Mouse (Mus musculus): ENCODE measurements at regions not wholly inside any gene's neighbourhood (a gene's known extent, or its start where the extent isn't known, plus 50 kb on each side); places are given as distances from the start of the nearest gene placed in this dataset.

GRCm38 (mm10) chr1:80025863-80026616 is 165.1 kb upstream of the Serpine2 start:
- no peak overlapping the region for H3K4me2 ChIP-seq (replicated peaks)
- H3K27ac ChIP-seq, result no peak overlapping the region
- no peaks in the 10 kb centered on the region for H3K27me3 ChIP-seq (replicated peaks)
- H3K36me3 ChIP-seq, result no peaks in the 10 kb centered on the region
- 92% methylated on average over 4 of the region's 4 CpGs for WGBS
- no peaks in the 10 kb centered on the region for H3K4me1 ChIP-seq
- H3K9me3 ChIP-seq, result no peaks in the 10 kb centered on the region
- H3K4me3 ChIP-seq, result no peak overlapping the region
- ATAC-seq (ENCODE audit: low FRiP score, low read depth), result no peak
- no peak overlapping the region for H3K9ac ChIP-seq

DNA sequence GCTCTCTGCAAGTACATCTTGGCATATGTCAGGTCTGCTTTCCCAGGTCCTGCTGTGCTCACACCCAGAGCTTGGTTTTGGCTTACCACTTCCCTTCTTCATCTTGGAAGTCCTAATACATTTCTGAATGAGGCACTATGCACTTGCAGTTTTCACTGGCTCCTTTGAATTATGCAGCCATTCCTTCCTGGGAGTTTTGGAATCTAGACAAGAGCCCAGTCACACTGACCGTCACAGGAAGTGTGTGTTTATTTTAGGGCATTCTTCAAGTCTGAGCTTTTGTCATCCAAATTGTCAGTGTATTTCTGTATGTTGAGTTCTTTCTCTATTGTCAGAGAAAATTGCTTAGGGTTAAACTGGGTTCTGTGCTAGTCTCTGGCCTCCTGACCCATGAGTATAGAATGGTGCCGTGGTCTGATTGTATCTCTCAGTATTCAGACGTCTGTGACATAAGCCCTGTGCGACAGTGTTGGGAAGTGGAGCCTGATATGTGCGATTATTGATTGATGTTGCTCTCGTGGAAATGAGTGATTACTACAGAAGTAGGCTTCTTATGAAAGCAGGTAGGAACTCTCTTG is 162.6 kb upstream of the Serpine2 start:
- Histone ChIP-seq H3K27ac (no peak overlapping the region), H3K27me3 (replicated peaks) (no peaks in the 10 kb centered on the region), H3K36me3 (no peaks in the 10 kb centered on the region), H3K4me3 (no peak overlapping the region), H3K9me3 (no peaks in the 10 kb centered on the region), H3K4me2 (replicated peaks) (no peak overlapping the region), H3K4me1 (no peaks in the 10 kb centered on the region), H3K9ac (no peak overlapping the region)
- 75% methylated on average over 6 of the region's 6 CpGs for WGBS
- no peak for ATAC-seq (ENCODE audit: low FRiP score, low read depth)

- no peak overlapping the region for H3K4me2 ChIP-seq (replicated peaks)
Observed at GRCm38 (mm10) chr1:80021866-80022265, 160.9 kb upstream of the Serpine2 start.

DNA sequence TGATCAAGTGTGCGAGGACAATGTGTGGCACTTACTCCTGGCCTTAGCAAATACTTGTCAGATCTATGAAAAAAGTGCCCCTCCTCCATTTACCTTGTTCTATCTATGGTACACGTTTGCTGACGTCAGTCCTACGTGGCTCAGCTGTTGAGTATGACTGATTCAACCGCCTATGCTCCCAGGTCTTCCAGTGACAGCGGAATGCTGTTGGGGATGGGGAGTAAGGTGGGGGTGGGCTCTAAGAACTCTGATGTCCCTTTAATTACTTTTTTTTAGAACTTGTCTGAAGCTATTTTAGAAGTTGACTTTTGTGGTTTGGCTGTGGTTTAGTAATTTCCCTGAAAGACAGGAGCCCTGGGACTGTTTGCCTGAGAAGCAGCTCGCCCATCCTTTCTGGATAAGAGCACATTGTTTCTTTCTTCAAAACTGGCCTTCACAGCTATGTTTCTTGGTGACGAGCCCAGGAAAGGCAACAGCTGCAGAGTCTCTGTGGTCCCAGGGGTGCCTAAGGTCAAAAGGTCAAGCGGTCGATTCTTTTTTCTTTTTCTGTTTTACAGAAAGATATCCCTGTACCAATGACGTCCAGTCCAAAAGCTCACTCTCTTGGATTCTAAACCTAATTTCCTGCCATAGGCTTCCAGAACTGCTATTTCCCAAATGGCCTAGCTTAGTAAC is 157.5 kb upstream of the Serpine2 start:
- Histone ChIP-seq H3K9me3 (no peaks in the 10 kb centered on the region), H3K9ac (no peak overlapping the region), H3K4me2 (replicated peaks) (no peak overlapping the region), H3K27me3 (replicated peaks) (no peaks in the 10 kb centered on the region), H3K27ac (no peak overlapping the region), H3K36me3 (no peaks in the 10 kb centered on the region), H3K4me1 (no peaks in the 10 kb centered on the region), H3K4me3 (no peak overlapping the region)
- WGBS, result 75% methylated on average over 11 of the region's 11 CpGs
- no peak for ATAC-seq (ENCODE audit: low FRiP score, low read depth)

More at GRCm38 (mm10) chr1:80021866-80022265, 160.9 kb upstream of the Serpine2 start:
- H3K27ac ChIP-seq, result no peak overlapping the region
- no peak for ATAC-seq (ENCODE audit: low FRiP score, low read depth)
- no peaks in the 10 kb centered on the region for H3K27me3 ChIP-seq (replicated peaks)
- H3K36me3 ChIP-seq, result no peaks in the 10 kb centered on the region
- H3K4me1 ChIP-seq, result no peaks in the 10 kb centered on the region
- no peak overlapping the region for H3K9ac ChIP-seq
- no peaks in the 10 kb centered on the region for H3K9me3 ChIP-seq
- WGBS, result 66% methylated on average over 3 of the region's 3 CpGs
- H3K4me3 ChIP-seq, result no peak overlapping the region

- Histone ChIP-seq H3K27me3 (replicated peaks) (no peaks in the 10 kb centered on the region), H3K4me2 (replicated peaks) (no peak overlapping the region), H3K9me3 (no peaks in the 10 kb centered on the region), H3K9ac (no peak overlapping the region), H3K27ac (no peak overlapping the region), H3K36me3 (no peaks in the 10 kb centered on the region), H3K4me1 (no peaks in the 10 kb centered on the region), H3K4me3 (no peak overlapping the region)
- ATAC-seq (ENCODE audit: low FRiP score, low read depth), result no peak
- 84% methylated on average over 5 of the region's 5 CpGs for WGBS
Observed at GRCm38 (mm10) chr1:80015474-80015873, 154.5 kb upstream of the Serpine2 start.

GRCm38 (mm10) chr1:80014586-80014985 is 153.6 kb upstream of the Serpine2 start:
- ATAC-seq (ENCODE audit: low FRiP score, low read depth), result no peak
- no peaks in the 10 kb centered on the region for H3K9me3 ChIP-seq
- H3K4me3 ChIP-seq, result no peak overlapping the region
- WGBS, result 89% methylated on average over 2 of the region's 2 CpGs
- H3K27me3 ChIP-seq (replicated peaks), result no peaks in the 10 kb centered on the region
- no peak overlapping the region for H3K4me2 ChIP-seq (replicated peaks)
- H3K9ac ChIP-seq, result no peak overlapping the region
- no peak overlapping the region for H3K27ac ChIP-seq
- no peaks in the 10 kb centered on the region for H3K4me1 ChIP-seq
- no peaks in the 10 kb centered on the region for H3K36me3 ChIP-seq

- H3K9me3 ChIP-seq, result no peaks in the 10 kb centered on the region
- no peak overlapping the region for H3K9ac ChIP-seq
- H3K27ac ChIP-seq, result no peak overlapping the region
- H3K36me3 ChIP-seq, result no peaks in the 10 kb centered on the region
- H3K27me3 ChIP-seq (replicated peaks), result no peaks in the 10 kb centered on the region
- no peak for ATAC-seq (ENCODE audit: low FRiP score, low read depth)
- 57% methylated on average over 4 of the region's 4 CpGs for WGBS
- H3K4me2 ChIP-seq (replicated peaks), result no peak overlapping the region
- no peak overlapping the region for H3K4me3 ChIP-seq
- no peaks in the 10 kb centered on the region for H3K4me1 ChIP-seq
Observed at GRCm38 (mm10) chr1:80010724-80011123, 149.7 kb upstream of the Serpine2 start.

- Histone ChIP-seq H3K9ac (no peak overlapping the region), H3K4me2 (replicated peaks) (no peak overlapping the region), H3K4me1 (no peaks in the 10 kb centered on the region), H3K4me3 (no peak overlapping the region), H3K27me3 (replicated peaks) (no peaks in the 10 kb centered on the region), H3K9me3 (no peaks in the 10 kb centered on the region), H3K36me3 (no peaks in the 10 kb centered on the region), H3K27ac (no peak overlapping the region)
- WGBS, result 80% methylated on average over 11 of the region's 11 CpGs
- no peak for ATAC-seq (ENCODE audit: low FRiP score, low read depth)
Observed at GRCm38 (mm10) chr1:79999081-79999480, 138.1 kb upstream of the Serpine2 start.

DNA sequence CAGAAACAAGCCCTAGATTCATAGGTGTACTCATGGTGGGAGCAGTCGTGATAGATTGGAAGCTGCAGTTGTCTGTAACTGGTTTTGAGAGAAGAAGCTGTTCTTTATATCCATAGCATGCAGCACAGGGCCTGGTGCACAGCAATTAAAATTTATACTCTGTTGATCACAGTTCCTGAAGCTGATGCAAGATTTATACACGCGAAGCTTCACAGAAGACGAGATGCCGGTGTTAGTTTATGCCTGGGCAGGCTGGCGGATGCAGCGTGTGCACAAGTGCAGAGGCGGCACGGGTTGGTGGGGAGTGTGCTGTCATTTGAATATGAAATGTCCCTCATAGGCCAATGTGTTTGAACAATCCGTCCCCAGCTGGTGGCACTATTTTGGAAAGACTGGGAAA is 136.9 kb upstream of the Serpine2 start:
- Histone ChIP-seq H3K4me1 (no peaks in the 10 kb centered on the region), H3K36me3 (no peaks in the 10 kb centered on the region), H3K9ac (no peak overlapping the region), H3K4me3 (no peak overlapping the region), H3K27me3 (replicated peaks) (no peaks in the 10 kb centered on the region), H3K27ac (no peak overlapping the region), H3K4me2 (replicated peaks) (no peak overlapping the region), H3K9me3 (no peaks in the 10 kb centered on the region)
- no peak for ATAC-seq (ENCODE audit: low FRiP score, low read depth)
- WGBS, result 94% methylated on average over 10 of the region's 10 CpGs

- no peaks in the 10 kb centered on the region for H3K4me1 ChIP-seq
- 97% methylated on average over 6 of the region's 6 CpGs for WGBS
- no peak overlapping the region for H3K4me2 ChIP-seq (replicated peaks)
- H3K27me3 ChIP-seq (replicated peaks), result no peaks in the 10 kb centered on the region
- no peak for ATAC-seq (ENCODE audit: low FRiP score, low read depth)
- no peak overlapping the region for H3K9ac ChIP-seq
- H3K36me3 ChIP-seq, result no peaks in the 10 kb centered on the region
- no peaks in the 10 kb centered on the region for H3K9me3 ChIP-seq
- H3K4me3 ChIP-seq, result no peak overlapping the region
- H3K27ac ChIP-seq, result no peak overlapping the region
Observed at GRCm38 (mm10) chr1:79997456-79997855, 136.5 kb upstream of the Serpine2 start.

GRCm38 (mm10) chr1:79984721-79985120 is 123.7 kb upstream of the Serpine2 start:
- Histone ChIP-seq H3K9ac (no peak overlapping the region), H3K36me3 (no peaks in the 10 kb centered on the region), H3K9me3 (no peaks in the 10 kb centered on the region), H3K4me1 (no peaks in the 10 kb centered on the region), H3K27ac (no peak overlapping the region), H3K4me3 (no peak overlapping the region), H3K27me3 (replicated peaks) (no peaks in the 10 kb centered on the region), H3K4me2 (replicated peaks) (no peak overlapping the region)
- ATAC-seq (ENCODE audit: low FRiP score, low read depth), result no peak
- WGBS, result 84% methylated on average over 3 of the region's 3 CpGs

- WGBS, result 78% methylated on average over 13 of the region's 13 CpGs
Observed at GRCm38 (mm10) chr1:79982678-79983280, 121.8 kb upstream of the Serpine2 start.

More at GRCm38 (mm10) chr1:79982678-79983280, 121.8 kb upstream of the Serpine2 start:
- no peak overlapping the region for H3K4me2 ChIP-seq (replicated peaks)
- no peaks in the 10 kb centered on the region for H3K4me1 ChIP-seq
- no peaks in the 10 kb centered on the region for H3K27me3 ChIP-seq (replicated peaks)
- H3K4me3 ChIP-seq, result no peak overlapping the region
- H3K36me3 ChIP-seq, result no peaks in the 10 kb centered on the region
- no peak overlapping the region for H3K9ac ChIP-seq
- H3K9me3 ChIP-seq, result no peaks in the 10 kb centered on the region
- H3K27ac ChIP-seq, result no peak overlapping the region
- ATAC-seq (ENCODE audit: low FRiP score, low read depth), result no peak
